Mouse (Mus musculus) skeletal muscle tissue, postnatal 0 days (tissue): ENCODE data around the gene Vapb. TPM values are rescaled to one million over a fixed set of nuclear protein-coding genes. Genes with fewer than 3 reads are reported as not detected.

ENCODE experiments used
- microRNA-seq, 2 experiments: library from miRNA; unstranded; fragments of <30 nt; microRNA quantifications; one replicate each; pipeline ENCODE4; 2016
- polyA plus RNA-seq: library from polyadenylated mRNA; unstranded; fragments of >200 nt; fragmentation: Nextera tagmentation; extraction: Ambion mirVana; gene quantifications from 2 replicates; pipeline ENCODE4 v1.2.1, GENCODE M21; 2015

Vapb gene
- 15.8 and 18.0 TPM in 2 replicates for polyA plus RNA-seq

GRCm38 (mm10) chr2:173737222-173737989 is at the start of gene Vapb:
TSS of gene Vapb (plus strand) at chr2:173737511.

GRCm38 (mm10) chr2:173719115-173719514 is 18.2 kb upstream of the Vapb start, which contains the start of gene 1700010B08Rik:
TSS of gene 1700010B08Rik (plus strand) at chr2:173719415.

Small RNA genes lying within 50 kb of the gene (microRNA-seq; reads per million reads assigned to microRNA genes)
- 0 reads per million in 2 experiments for gene Mir6340

Other genes starting within 250 kb of the Vapb start
- not detected in 2 replicates for gene 1700021F07Rik, start 214.9 kb upstream of the Vapb start, polyA plus RNA-seq
- gene Ankrd60, start 159.1 kb upstream of the Vapb start, polyA plus RNA-seq = not detected in 2 replicates
- gene Rab22a, start 77.8 kb upstream of the Vapb start, polyA plus RNA-seq = 37.8 and 43.8 TPM in 2 replicates
- gene 1700010B08Rik, start 18.1 kb upstream of the Vapb start, polyA plus RNA-seq = not detected in 2 replicates